Mouse (Mus musculus) heart, embryonic 12.5 days (tissue): ENCODE measurements around the gene Lrg1. TPM values are rescaled to one million over a fixed set of nuclear protein-coding genes. Genes with fewer than 3 reads are reported as not detected.

Experiments
- ATAC-seq: fragments of 200-750 bp; cut with Nextera tagmentation; 2 replicates; pipeline ENCODE4 v1.8.0; 2017; ENCODE audit warnings: moderate TSS enrichment, moderate library complexity; ENCODE audit not compliant: insufficient number of reproducible peaks, low FRiP score
- H3K27ac ChIP-seq: fragments of 300-500 bp; sonication (generic); 2 replicates; pipeline ENCODE4 v1.5.1; 2016; ENCODE audit warnings: mild to moderate bottlenecking, moderate library complexity; ENCODE audit not compliant: poor library complexity, severe bottlenecking
- H3K27me3 ChIP-seq: fragments of 300-500 bp; sonication (generic); replicated peaks from 2 replicates; pipeline ENCODE4 v1.6.1; 2016; ENCODE audit warnings: mild to moderate bottlenecking, moderate library complexity
- H3K36me3 ChIP-seq: fragments of 300-500 bp; sonication (generic); 2 replicates; pipeline ENCODE4 v1.6.1; 2016; ENCODE audit warnings: mild to moderate bottlenecking, moderate library complexity
- H3K4me1 ChIP-seq: fragments of 300-500 bp; sonication (generic); replicated peaks from 2 replicates; pipeline ENCODE4 v1.6.1; 2016; ENCODE audit warnings: mild to moderate bottlenecking
- H3K4me2 ChIP-seq: fragments of 300-500 bp; sonication (generic); 2 replicates; pipeline ENCODE4 v1.6.1; 2016; ENCODE audit warnings: mild to moderate bottlenecking, moderate library complexity
- H3K4me3 ChIP-seq: fragments of 300-500 bp; sonication (generic); 2 replicates; pipeline ENCODE4 v1.5.1; 2016; ENCODE audit warnings: mild to moderate bottlenecking
- H3K9ac ChIP-seq: fragments of 300-500 bp; sonication (generic); 2 replicates; pipeline ENCODE4 v1.6.1; 2016; ENCODE audit warnings: mild to moderate bottlenecking, moderate library complexity
- H3K9me3 ChIP-seq: fragments of 300-500 bp; sonication (generic); replicated peaks from 2 replicates; pipeline ENCODE4 v1.6.1; 2016; ENCODE audit warnings: mild to moderate bottlenecking, moderate library complexity
- WGBS: fragments of 180-500 bp; shearing (Covaris S2); methylation state at CpG from one replicate; pipeline ENCODE4 v1.1.7; 2016; 5-methylcytosine and 5-hydroxymethylcytosine counted together
- polyA plus RNA-seq: library from polyadenylated mRNA; unstranded; fragments of >200 nt; fragmentation: Nextera tagmentation; extraction: Ambion mirVana; gene quantifications from 2 replicates; pipeline ENCODE4 v1.2.1, GENCODE M21; 2016

Lrg1 gene
- polyA plus RNA-seq, 1 experiment from 2014 or later, result not detected

- H3K4me1 ChIP-seq, result peaks cover 21% of the 10 kb centered on the region
- under 1% methylated on average over 27 of the region's 27 CpGs for WGBS
- H3K4me3 ChIP-seq, result peak overlapping the region; percentile 39
- H3K4me2 ChIP-seq, result peak overlapping the region; percentile 78
- peak overlapping the region; percentile 44; the same call in 1 of the 2 replicates for H3K9ac ChIP-seq
- H3K9me3 ChIP-seq, result peaks cover 7% of the 10 kb centered on the region; the same call in 1 of the 2 replicates
- no peak; the same call in 1 of the 2 replicates for ATAC-seq
- H3K27ac ChIP-seq, result no peak overlapping the region
- peaks cover 45% of the 10 kb centered on the region for H3K27me3 ChIP-seq
- H3K36me3 ChIP-seq, result no peaks in the 10 kb centered on the region
These were observed 12.7 kb upstream of the Lrg1 start for GRCm38 (mm10) chr17:56134463-56134971.

- Histone ChIP-seq H3K4me2 (peak overlapping the region; percentile 78), H3K27ac (peak overlapping the region; percentile 20; the same call in 1 of the 2 replicates), H3K4me3 (peak overlapping the region; percentile 39), H3K4me1 (peaks cover 18% of the 10 kb centered on the region), H3K27me3 (peaks cover 37% of the 10 kb centered on the region), H3K9me3 (peaks cover 7% of the 10 kb centered on the region; the same call in 1 of the 2 replicates), H3K36me3 (no peaks in the 10 kb centered on the region), H3K9ac (peak overlapping the region; percentile 44; the same call in 1 of the 2 replicates)
- peak; percentile 69 for ATAC-seq
- 14% methylated on average over 21 of the region's 21 CpGs for WGBS
These were observed 11.9 kb upstream of the Lrg1 start for GRCm38 (mm10) chr17:56133457-56134363.

- H3K9ac ChIP-seq, result no peak overlapping the region
- H3K4me1 ChIP-seq, result peaks cover 18% of the 10 kb centered on the region
- no peak for ATAC-seq
- WGBS, result 3% methylated on average over 14 of the region's 14 CpGs
- peaks cover 7% of the 10 kb centered on the region; the same call in 1 of the 2 replicates for H3K9me3 ChIP-seq
- H3K27ac ChIP-seq, result no peak overlapping the region
- H3K27me3 ChIP-seq, result peaks cover 27% of the 10 kb centered on the region
- no peak overlapping the region for H3K4me3 ChIP-seq
- no peaks in the 10 kb centered on the region for H3K36me3 ChIP-seq
- no peak overlapping the region for H3K4me2 ChIP-seq
These were observed 10.9 kb upstream of the Lrg1 start for GRCm38 (mm10) chr17:56132661-56133060.

- Histone ChIP-seq H3K4me2 (no peak overlapping the region), H3K27ac (no peak overlapping the region), H3K27me3 (peaks cover 19% of the 10 kb centered on the region; the same call in 1 of the 2 replicates), H3K4me1 (peaks cover 18% of the 10 kb centered on the region), H3K36me3 (no peaks in the 10 kb centered on the region), H3K4me3 (no peak overlapping the region), H3K9ac (no peak overlapping the region), H3K9me3 (peaks cover 7% of the 10 kb centered on the region; the same call in 1 of the 2 replicates)
- no peak for ATAC-seq
- WGBS, result 45% methylated on average over 7 of the region's 7 CpGs
These were observed 10.0 kb upstream of the Lrg1 start for GRCm38 (mm10) chr17:56131814-56132213.

GRCm38 (mm10) chr17:56131136-56131535, 9.3 kb upstream of the Lrg1 start:
- WGBS, result 92% methylated on average over 10 of the region's 10 CpGs
- peaks cover 7% of the 10 kb centered on the region; the same call in 1 of the 2 replicates for H3K9me3 ChIP-seq
- peaks cover 15% of the 10 kb centered on the region; the same call in 1 of the 2 replicates for H3K27me3 ChIP-seq
- H3K4me3 ChIP-seq, result no peak overlapping the region
- peaks cover 18% of the 10 kb centered on the region for H3K4me1 ChIP-seq
- no peaks in the 10 kb centered on the region for H3K36me3 ChIP-seq
- no peak overlapping the region for H3K27ac ChIP-seq
- no peak for ATAC-seq
- H3K4me2 ChIP-seq, result no peak overlapping the region
- no peak overlapping the region for H3K9ac ChIP-seq

GRCm38 (mm10) chr17:56128246-56128645, 6.4 kb upstream of the Lrg1 start:
- Histone ChIP-seq H3K36me3 (no peaks in the 10 kb centered on the region), H3K9me3 (peaks cover 9% of the 10 kb centered on the region; the same call in 1 of the 2 replicates), H3K4me1 (peaks cover 14% of the 10 kb centered on the region), H3K4me3 (no peak overlapping the region), H3K27me3 (peaks cover 25% of the 10 kb centered on the region), H3K4me2 (no peak overlapping the region), H3K9ac (no peak overlapping the region), H3K27ac (no peak overlapping the region)
- no peak for ATAC-seq
- WGBS, result 78% methylated on average over 15 of the region's 15 CpGs

- no peak overlapping the region for H3K4me3 ChIP-seq
- no peak overlapping the region for H3K9ac ChIP-seq
- no peak overlapping the region for H3K27ac ChIP-seq
- peaks cover 11% of the 10 kb centered on the region for H3K4me1 ChIP-seq
- no peak overlapping the region for H3K4me2 ChIP-seq
- peaks cover 22% of the 10 kb centered on the region for H3K9me3 ChIP-seq
- no peaks in the 10 kb centered on the region for H3K36me3 ChIP-seq
- H3K27me3 ChIP-seq, result peaks cover 46% of the 10 kb centered on the region
- no peak for ATAC-seq
- WGBS, result 70% methylated on average over 11 of the region's 11 CpGs
These were observed 4.4 kb upstream of the Lrg1 start for GRCm38 (mm10) chr17:56126175-56126574.

GRCm38 (mm10) chr17:56125276-56125630, 3.5 kb upstream of the Lrg1 start:
- H3K9me3 ChIP-seq, result peaks cover 16% of the 10 kb centered on the region
- no peak overlapping the region for H3K9ac ChIP-seq
- no peak for ATAC-seq
- H3K4me2 ChIP-seq, result no peak overlapping the region
- no peak overlapping the region for H3K4me3 ChIP-seq
- peaks cover 55% of the 10 kb centered on the region for H3K27me3 ChIP-seq
- 86% methylated on average over 4 of the region's 4 CpGs for WGBS
- H3K4me1 ChIP-seq, result peaks cover 18% of the 10 kb centered on the region
- H3K27ac ChIP-seq, result no peak overlapping the region
- H3K36me3 ChIP-seq, result no peaks in the 10 kb centered on the region

- peaks cover 24% of the 10 kb centered on the region for H3K4me1 ChIP-seq
- peaks cover 61% of the 10 kb centered on the region for H3K27me3 ChIP-seq
- no peak overlapping the region for H3K27ac ChIP-seq
- peak overlapping the region; percentile 94 for H3K4me2 ChIP-seq
- peak; percentile 16; the same call in 1 of the 2 replicates for ATAC-seq
- H3K9ac ChIP-seq, result peak overlapping the region; percentile 70
- peaks cover 16% of the 10 kb centered on the region for H3K9me3 ChIP-seq
- no peaks in the 10 kb centered on the region for H3K36me3 ChIP-seq
- 6% methylated on average over 59 of the region's 59 CpGs for WGBS
- peak overlapping the region; percentile 51 for H3K4me3 ChIP-seq
These were observed 2.8 kb upstream of the Lrg1 start for GRCm38 (mm10) chr17:56124377-56125275.

GRCm38 (mm10) chr17:56123681-56124340, 2.0 kb upstream of the Lrg1 start:
- Histone ChIP-seq H3K4me1 (peaks cover 28% of the 10 kb centered on the region), H3K36me3 (no peaks in the 10 kb centered on the region), H3K27me3 (peaks cover 70% of the 10 kb centered on the region), H3K4me2 (peak overlapping the region; percentile 94), H3K27ac (no peak overlapping the region), H3K9ac (peak overlapping the region; percentile 70), H3K9me3 (peaks cover 16% of the 10 kb centered on the region), H3K4me3 (peak overlapping the region; percentile 51)
- no peak for ATAC-seq
- 37% methylated on average over 59 of the region's 59 CpGs for WGBS
